Mouse (Mus musculus): Measurements from ENCODE around the gene Gm10570. TPM values are rescaled to one million over a fixed set of nuclear protein-coding genes. Genes with fewer than 3 reads are reported as not detected.

Gene Gm10570
- polyA plus RNA-seq, 1 experiment, result not detected

GRCm38 (mm10) chr4:130319564-130319963 is 11.1 kb upstream of the Gm10570 start:
- Histone ChIP-seq H3K27me3 (ENCODE audit: control insufficient read depth, insufficient read depth, low read length) (no peaks in the 10 kb centered on the region), H3K27ac (ENCODE audit: insufficient read depth, low read length) (no peak overlapping the region), H3K36me3 (ENCODE audit: control insufficient read depth, insufficient read depth, low read length) (peaks cover 19% of the 10 kb centered on the region), H3K4me1 (ENCODE audit: control insufficient read depth, insufficient read depth, insufficient read length) (0 out of 2 replicates have a peak, but pooled peaks cover 2% of the 10 kb centered on the region), H3K4me3 (ENCODE audit: extremely low read depth, insufficient read depth, insufficient read length) (no peak overlapping the region)
- DNase-seq (ENCODE audit: low read depth in 1 of 2, low spot score in 2 of 2), result no peak
- no peak for TF ChIP-seq CTCF (IDR thresholded peaks at IDR 0.05; ENCODE audit: extremely low read depth, insufficient read depth, insufficient read length, insufficient replicate concordance)
- no peak for TF ChIP-seq POLR2A (IDR thresholded peaks at IDR 0.05; ENCODE audit: low read depth, low read length)
- 93% methylated on average over 7 of the region's 7 CpGs for WGBS

GRCm38 (mm10) chr4:130318122-130318521 is 9.6 kb upstream of the Gm10570 start:
- TF ChIP-seq CTCF (IDR thresholded peaks at IDR 0.05; ENCODE audit: extremely low read depth, insufficient read depth, insufficient read length, insufficient replicate concordance), result no peak
- TF ChIP-seq POLR2A (IDR thresholded peaks at IDR 0.05; ENCODE audit: low read depth, low read length), result no peak
- H3K36me3 ChIP-seq (ENCODE audit: control insufficient read depth, insufficient read depth, low read length), result peaks cover 10% of the 10 kb centered on the region
- no peak overlapping the region for H3K4me3 ChIP-seq (ENCODE audit: extremely low read depth, insufficient read depth, insufficient read length)
- no peak for DNase-seq (ENCODE audit: low read depth in 1 of 2, low spot score in 2 of 2)
- 92% methylated on average over 3 of the region's 3 CpGs for WGBS
- 0 out of 2 replicates have a peak, but pooled peaks cover 2% of the 10 kb centered on the region for H3K4me1 ChIP-seq (ENCODE audit: control insufficient read depth, insufficient read depth, insufficient read length)
- H3K27ac ChIP-seq (ENCODE audit: insufficient read depth, low read length), result no peak overlapping the region
- no peaks in the 10 kb centered on the region for H3K27me3 ChIP-seq (ENCODE audit: control insufficient read depth, insufficient read depth, low read length)

DNA sequence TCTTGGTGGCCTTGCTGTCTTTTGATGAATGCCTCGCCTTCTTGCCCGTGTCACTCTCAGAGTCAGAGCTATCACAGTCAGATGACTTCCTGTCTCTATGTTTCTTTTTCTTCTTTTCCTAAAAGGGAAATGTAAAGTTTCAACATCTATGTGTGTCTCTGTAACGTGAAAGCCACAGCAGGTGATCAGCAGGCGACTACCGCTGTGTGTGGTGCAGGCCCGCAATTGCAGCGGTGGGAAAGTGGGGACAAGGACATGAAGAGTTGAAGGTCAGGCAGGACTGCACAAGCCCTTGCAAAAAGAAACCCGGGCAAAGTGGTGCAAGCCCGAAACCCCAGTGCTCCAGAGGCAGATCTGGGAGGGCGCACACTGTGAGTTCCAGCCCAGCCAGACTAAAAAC is 8.2 kb upstream of the Gm10570 start:
- no peak for TF ChIP-seq POLR2A (IDR thresholded peaks at IDR 0.05; ENCODE audit: low read depth, low read length)
- no peak for TF ChIP-seq CTCF (IDR thresholded peaks at IDR 0.05; ENCODE audit: extremely low read depth, insufficient read depth, insufficient read length, insufficient replicate concordance)
- 57% methylated on average over 10 of the region's 10 CpGs for WGBS
- Histone ChIP-seq H3K4me3 (ENCODE audit: extremely low read depth, insufficient read depth, insufficient read length) (no peak overlapping the region), H3K36me3 (ENCODE audit: control insufficient read depth, insufficient read depth, low read length) (peaks cover 6% of the 10 kb centered on the region), H3K27me3 (ENCODE audit: control insufficient read depth, insufficient read depth, low read length) (no peaks in the 10 kb centered on the region), H3K27ac (ENCODE audit: insufficient read depth, low read length) (0 out of 2 replicates have a peak overlapping the region, but pooled peaks have one; percentile 15), H3K4me1 (ENCODE audit: control insufficient read depth, insufficient read depth, insufficient read length) (0 out of 2 replicates have a peak, but pooled peaks cover 2% of the 10 kb centered on the region)
- DNase-seq (ENCODE audit: low read depth in 1 of 2, low spot score in 2 of 2), result no peak

DNA sequence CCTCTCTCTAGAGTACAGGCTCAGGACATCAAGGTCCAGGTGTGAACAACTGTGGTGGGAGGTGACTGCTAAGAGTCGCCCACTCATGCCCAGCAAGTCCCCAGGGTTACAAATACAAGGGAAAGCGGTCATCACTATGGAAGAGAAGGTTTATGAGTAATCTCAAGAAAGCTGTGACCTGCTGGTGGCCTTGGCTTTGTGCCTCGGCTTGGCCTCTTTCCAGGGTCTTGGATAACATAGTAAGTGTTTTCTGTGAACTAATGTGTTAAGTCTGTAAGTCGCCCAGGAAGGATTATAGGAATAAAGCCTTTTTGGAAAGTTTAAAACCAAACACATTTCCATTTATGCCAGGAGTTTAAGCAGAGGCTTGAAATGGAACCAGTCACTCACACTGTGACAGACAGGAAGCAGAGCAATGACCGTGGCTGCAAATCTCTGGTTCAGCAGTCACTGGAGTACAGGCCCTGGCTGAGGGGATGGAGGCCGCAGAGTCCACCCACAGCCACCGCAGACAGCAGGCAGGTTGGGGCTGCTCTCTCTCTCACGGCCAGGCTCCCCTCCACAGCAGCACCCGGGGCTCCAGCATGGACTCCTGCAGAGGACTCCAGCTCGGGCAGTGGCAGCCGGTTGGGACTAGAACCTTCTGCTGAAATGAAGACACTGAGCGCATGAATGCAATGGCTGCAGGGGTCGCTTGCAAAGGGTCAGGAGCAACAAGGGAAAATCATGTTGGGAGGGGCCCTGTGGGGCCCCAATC is 7.5 kb upstream of the Gm10570 start:
- no peak for DNase-seq (ENCODE audit: low read depth in 1 of 2, low spot score in 2 of 2)
- Histone ChIP-seq H3K27me3 (ENCODE audit: control insufficient read depth, insufficient read depth, low read length) (no peaks in the 10 kb centered on the region), H3K27ac (ENCODE audit: insufficient read depth, low read length) (0 out of 2 replicates have a peak overlapping the region, but pooled peaks have one; percentile 15), H3K4me3 (ENCODE audit: extremely low read depth, insufficient read depth, insufficient read length) (no peak overlapping the region), H3K36me3 (ENCODE audit: control insufficient read depth, insufficient read depth, low read length) (peaks cover 5% of the 10 kb centered on the region), H3K4me1 (ENCODE audit: control insufficient read depth, insufficient read depth, insufficient read length) (0 out of 2 replicates have a peak, but pooled peaks cover 2% of the 10 kb centered on the region)
- TF ChIP-seq CTCF (IDR thresholded peaks at IDR 0.05; ENCODE audit: extremely low read depth, insufficient read depth, insufficient read length, insufficient replicate concordance) (no peak), POLR2A (IDR thresholded peaks at IDR 0.05; ENCODE audit: low read depth, low read length) (no peak)
- WGBS, result 86% methylated on average over 13 of the region's 13 CpGs

DNA sequence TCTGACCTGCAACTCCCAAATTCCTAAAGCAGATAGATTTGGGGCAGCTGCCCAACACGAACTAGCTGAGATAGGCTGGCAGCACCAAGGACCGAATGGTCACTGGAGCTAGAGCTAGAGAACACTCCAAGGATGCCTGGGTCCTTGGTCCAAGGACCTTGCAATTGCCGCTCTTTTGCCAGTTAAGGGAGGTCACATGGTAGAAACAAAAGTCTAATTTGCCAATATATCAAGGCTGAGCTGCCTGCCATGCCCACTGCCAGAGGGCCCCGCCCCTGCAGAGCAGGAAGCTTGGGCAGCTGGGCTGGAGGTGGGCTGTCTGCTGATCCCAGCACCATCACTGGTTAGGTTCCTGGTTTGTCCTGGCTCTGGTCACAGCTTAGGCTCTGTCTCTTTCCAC is 5.1 kb upstream of the Gm10570 start:
- H3K36me3 ChIP-seq (ENCODE audit: control insufficient read depth, insufficient read depth, low read length), result peaks cover 3% of the 10 kb centered on the region
- TF ChIP-seq POLR2A (IDR thresholded peaks at IDR 0.05; ENCODE audit: low read depth, low read length), result no peak
- TF ChIP-seq CTCF (IDR thresholded peaks at IDR 0.05; ENCODE audit: extremely low read depth, insufficient read depth, insufficient read length, insufficient replicate concordance), result no peak
- 90% methylated on average over 4 of the region's 4 CpGs for WGBS
- no peak overlapping the region for H3K4me3 ChIP-seq (ENCODE audit: extremely low read depth, insufficient read depth, insufficient read length)
- 0 out of 2 replicates have a peak, but pooled peaks cover 2% of the 10 kb centered on the region for H3K4me1 ChIP-seq (ENCODE audit: control insufficient read depth, insufficient read depth, insufficient read length)
- no peak overlapping the region for H3K27ac ChIP-seq (ENCODE audit: insufficient read depth, low read length)
- DNase-seq (ENCODE audit: low read depth in 1 of 2, low spot score in 2 of 2), result no peak
- peaks cover 4% of the 10 kb centered on the region for H3K27me3 ChIP-seq (ENCODE audit: control insufficient read depth, insufficient read depth, low read length)

- H3K4me1 ChIP-seq (ENCODE audit: control insufficient read depth, insufficient read depth, insufficient read length), result peaks cover 8% of the 10 kb centered on the region; the same call in 1 of the 2 replicates
- no peak for TF ChIP-seq CTCF (IDR thresholded peaks at IDR 0.05; ENCODE audit: extremely low read depth, insufficient read depth, insufficient read length, insufficient replicate concordance)
- no peak for TF ChIP-seq POLR2A (IDR thresholded peaks at IDR 0.05; ENCODE audit: low read depth, low read length)
- peaks cover 13% of the 10 kb centered on the region for H3K27me3 ChIP-seq (ENCODE audit: control insufficient read depth, insufficient read depth, low read length)
- 82% methylated on average over 3 of the region's 3 CpGs for WGBS
- no peak for DNase-seq (ENCODE audit: low read depth in 1 of 2, low spot score in 2 of 2)
- no peak overlapping the region for H3K27ac ChIP-seq (ENCODE audit: insufficient read depth, low read length)
- no peak overlapping the region for H3K4me3 ChIP-seq (ENCODE audit: extremely low read depth, insufficient read depth, insufficient read length)
- H3K36me3 ChIP-seq (ENCODE audit: control insufficient read depth, insufficient read depth, low read length), result peaks cover 3% of the 10 kb centered on the region
Observed at GRCm38 (mm10) chr4:130312526-130312925, 4.1 kb upstream of the Gm10570 start.

GRCm38 (mm10) chr4:130309254-130309653 is 780 bp upstream of the Gm10570 start:
- WGBS, result 65% methylated on average over 8 of the region's 8 CpGs
- Histone ChIP-seq H3K36me3 (ENCODE audit: control insufficient read depth, insufficient read depth, low read length) (0 out of 2 replicates have a peak, but pooled peaks cover 1% of the 10 kb centered on the region), H3K4me3 (ENCODE audit: extremely low read depth, insufficient read depth, insufficient read length) (no peak overlapping the region), H3K27me3 (ENCODE audit: control insufficient read depth, insufficient read depth, low read length) (peaks cover 19% of the 10 kb centered on the region), H3K27ac (ENCODE audit: insufficient read depth, low read length) (no peak overlapping the region), H3K4me1 (ENCODE audit: control insufficient read depth, insufficient read depth, insufficient read length) (peaks cover 6% of the 10 kb centered on the region; the same call in 1 of the 2 replicates)
- no peak for DNase-seq (ENCODE audit: low read depth in 1 of 2, low spot score in 2 of 2)
- no peak for TF ChIP-seq CTCF (IDR thresholded peaks at IDR 0.05; ENCODE audit: extremely low read depth, insufficient read depth, insufficient read length, insufficient replicate concordance)

Data from spleen, adult 2 months (tissue).